Mouse (Mus musculus) hindbrain, embryonic 11.5 days (tissue): ENCODE results near the gene Mmp28. TPM values are rescaled to one million over a fixed set of nuclear protein-coding genes. Genes with fewer than 3 reads are reported as not detected.
A peak's percentile ranks its signal among the peaks of the same experiment; 100 is the strongest.

Experiments used
- ATAC-seq: fragments of 200-750 bp; cut with Nextera tagmentation; 2 replicates; pipeline ENCODE4 v1.8.0; 2017; ENCODE audit warnings: mild to moderate bottlenecking, moderate TSS enrichment, moderate library complexity; ENCODE audit not compliant: low FRiP score
- DNase-seq: peaks from one replicate; pipeline ENCODE4 v3.0.0-alpha.2; 2015; ENCODE audit warnings: low spot score
- H3K27ac ChIP-seq: fragments of 300-500 bp; sonication (generic); 2 replicates; pipeline ENCODE4 v1.5.1; 2014; ENCODE audit warnings: mild to moderate bottlenecking, low read depth, low read length
- H3K27me3 ChIP-seq: fragments of 300-500 bp; sonication (generic); 2 replicates; pipeline ENCODE4 v1.6.1; 2014; ENCODE audit warnings: mild to moderate bottlenecking, low read length, moderate library complexity, mixed read lengths; ENCODE audit not compliant: control insufficient read depth, insufficient read depth
- H3K36me3 ChIP-seq: fragments of 300-500 bp; sonication (generic); 2 replicates; pipeline ENCODE4 v1.6.1; 2014; ENCODE audit warnings: mild to moderate bottlenecking, low read length, moderate library complexity, mixed read lengths; ENCODE audit not compliant: control insufficient read depth, insufficient read depth
- H3K4me1 ChIP-seq: fragments of 300-500 bp; sonication (generic); replicated peaks from 2 replicates; pipeline ENCODE4 v1.6.1; 2014; ENCODE audit warnings: low read length, mixed read lengths; ENCODE audit not compliant: control insufficient read depth, insufficient read depth
- H3K4me2 ChIP-seq: fragments of 300-500 bp; sonication (generic); replicated peaks from 2 replicates; pipeline ENCODE4 v1.6.1; 2014; ENCODE audit warnings: mild to moderate bottlenecking, low read depth, low read length
- H3K4me3 ChIP-seq: fragments of 300-500 bp; sonication (generic); 2 replicates; pipeline ENCODE4 v1.5.1; 2014; ENCODE audit warnings: low read depth, low read length
- H3K9ac ChIP-seq: fragments of 300-500 bp; sonication (generic); 2 replicates; pipeline ENCODE4 v1.6.1; 2014; ENCODE audit warnings: low read depth, low read length
- H3K9me3 ChIP-seq: fragments of 300-500 bp; sonication (generic); 2 replicates; pipeline ENCODE4 v1.6.1; 2016; ENCODE audit warnings: low read length; ENCODE audit not compliant: control insufficient read depth
- WGBS: fragments of 180-500 bp; shearing (Covaris S2); extraction: QIAGEN DNeasy Blood & Tissue Kit; methylation state at CpG from one replicate; pipeline ENCODE4 v1.1.7; 2014; 5-methylcytosine and 5-hydroxymethylcytosine counted together
- polyA plus RNA-seq: library from polyadenylated mRNA; unstranded; fragments of >200 nt; fragmentation: Nextera tagmentation; extraction: Ambion mirVana; gene quantifications from 2 replicates; pipeline ENCODE4 v1.2.1, GENCODE M21; 2014

Mmp28 gene
- polyA plus RNA-seq, 1 experiment from 2014 or later: 3.1 TPM

DNA sequence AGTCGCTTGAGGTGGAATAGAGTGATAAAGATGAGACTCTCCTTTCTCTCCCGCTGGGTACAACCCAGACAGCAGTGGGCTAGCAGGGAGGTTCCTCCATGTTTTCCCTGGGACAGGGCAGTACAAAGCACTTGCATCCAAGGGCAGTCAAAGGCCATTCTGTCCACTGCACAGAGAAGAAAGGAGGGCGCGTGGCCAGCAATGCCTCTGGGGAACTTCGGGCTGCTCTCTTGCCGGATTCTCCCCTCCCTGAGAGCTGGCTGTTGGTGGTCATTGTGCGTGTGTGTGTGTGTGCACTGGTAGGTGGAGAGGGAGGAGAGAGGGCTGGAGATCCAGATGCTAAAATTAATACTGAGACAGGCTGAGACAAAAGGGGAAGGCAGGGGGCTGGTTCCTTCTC lies 21.6 kb downstream of the Mmp28 start:
- Histone ChIP-seq H3K9me3 (no peaks in the 10 kb centered on the region), H3K4me2 (no peak overlapping the region), H3K27me3 (peaks cover 45% of the 10 kb centered on the region), H3K27ac (no peak overlapping the region), H3K36me3 (no peaks in the 10 kb centered on the region), H3K4me3 (no peak overlapping the region), H3K4me1 (no peaks in the 10 kb centered on the region; the same call in 1 of the 2 replicates), H3K9ac (no peak overlapping the region)
- no peak for DNase-seq
- no peak for ATAC-seq
- 37% methylated on average over 7 of the region's 7 CpGs for WGBS

DNA sequence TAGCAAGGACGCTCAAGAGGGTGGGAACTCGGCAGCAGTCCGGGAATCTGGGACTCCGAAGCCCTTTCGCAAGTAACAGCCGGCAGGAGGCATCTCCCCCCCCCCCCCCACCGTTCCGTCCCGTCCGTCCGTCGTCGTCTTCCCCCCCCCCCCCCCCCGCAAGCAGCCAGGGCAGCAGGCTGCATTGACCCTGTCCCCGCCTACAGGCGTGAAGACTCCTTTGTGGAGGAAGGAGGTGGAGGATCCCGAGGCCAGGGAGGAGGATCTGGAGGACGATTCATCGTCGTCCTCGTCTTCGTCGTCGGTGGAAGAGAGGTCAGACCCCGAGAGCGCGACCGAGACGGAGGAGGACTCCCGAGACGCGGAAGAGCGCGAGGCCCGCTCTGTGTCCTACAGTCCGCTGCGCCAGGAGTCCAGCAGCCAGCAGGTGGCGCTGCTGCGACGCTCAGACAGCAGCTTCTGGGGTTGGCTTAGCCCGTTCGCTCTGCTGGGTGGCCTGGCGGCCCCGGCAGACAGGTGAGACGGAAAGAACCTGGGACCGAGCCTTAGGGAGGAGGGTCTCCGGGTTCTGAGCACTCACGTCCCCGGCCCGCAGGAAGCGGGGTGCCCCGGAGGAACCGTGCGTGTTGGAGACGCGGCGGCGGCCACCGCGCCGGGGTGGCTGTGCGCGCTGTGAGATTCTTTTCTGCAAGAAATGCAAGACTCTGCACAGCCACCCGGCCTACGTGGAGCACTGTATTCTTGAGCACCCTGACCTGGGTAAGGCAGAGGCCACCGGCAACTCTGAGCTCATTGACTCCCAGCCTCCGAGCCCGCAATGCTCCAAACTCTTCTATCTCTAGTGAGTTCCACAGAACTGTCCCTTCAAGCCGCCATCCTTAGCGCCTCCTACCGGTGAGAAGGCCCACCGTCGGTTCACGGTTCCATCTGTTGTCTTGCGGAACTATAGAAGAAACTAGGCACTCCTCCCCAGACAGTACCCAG lies 22.5 kb downstream of the Mmp28 start:
- under 1% methylated on average over 52 of the region's 75 CpGs for WGBS
- H3K27ac ChIP-seq: no peak overlapping the region
- H3K4me1 ChIP-seq: no peaks in the 10 kb centered on the region; the same call in 1 of the 2 replicates
- ATAC-seq (peak; percentile 95), DNase-seq (peak; percentile 98)
- no peaks in the 10 kb centered on the region for H3K36me3 ChIP-seq
- no peaks in the 10 kb centered on the region for H3K9me3 ChIP-seq
- peak overlapping the region; percentile 81 for H3K4me2 ChIP-seq
- peak overlapping the region; percentile 47 for H3K9ac ChIP-seq
- H3K27me3 ChIP-seq: peaks cover 42% of the 10 kb centered on the region
- H3K4me3 ChIP-seq: peak overlapping the region; percentile 47

DNA sequence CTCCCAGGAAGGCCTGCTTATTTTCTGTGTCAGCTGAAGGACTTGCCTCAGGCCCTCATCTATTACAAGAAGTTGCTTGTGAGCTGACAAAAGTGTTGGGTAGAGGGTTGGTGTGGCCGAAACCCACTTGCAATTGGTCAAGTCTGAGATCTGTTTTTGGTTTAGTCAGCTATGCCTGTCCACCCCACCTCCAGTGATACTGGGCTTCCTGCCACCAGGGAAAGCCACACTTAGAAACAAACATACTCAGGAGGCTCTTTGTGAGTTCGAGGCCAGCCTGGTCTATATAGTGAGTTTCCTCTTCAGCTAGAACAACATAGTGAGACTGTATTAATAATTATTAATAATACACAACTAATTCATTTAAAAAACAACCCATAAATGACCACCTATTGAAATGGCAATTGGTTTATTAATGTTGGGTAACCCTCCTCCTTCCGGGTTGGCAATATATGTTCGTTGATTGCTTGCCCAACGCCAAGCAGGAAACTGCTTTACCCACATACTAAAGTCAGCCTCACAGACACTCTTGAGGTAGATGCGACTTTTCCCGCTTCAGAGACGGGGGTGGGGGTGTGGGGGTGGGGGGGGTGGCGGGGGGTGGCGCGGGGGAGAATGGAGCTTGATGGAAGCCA lies 23.3 kb downstream of the Mmp28 start:
- no peak overlapping the region for H3K9ac ChIP-seq
- H3K27me3 ChIP-seq: peaks cover 35% of the 10 kb centered on the region
- no peak for ATAC-seq
- H3K4me3 ChIP-seq: peak overlapping the region; percentile 47; the same call in 1 of the 2 replicates
- H3K27ac ChIP-seq: no peak overlapping the region
- H3K9me3 ChIP-seq: no peaks in the 10 kb centered on the region
- H3K4me2 ChIP-seq: peak overlapping the region; percentile 81
- no peaks in the 10 kb centered on the region for H3K36me3 ChIP-seq
- WGBS: 41% methylated on average over 10 of the region's 11 CpGs
- H3K4me1 ChIP-seq: no peaks in the 10 kb centered on the region; the same call in 1 of the 2 replicates
- no peak for DNase-seq

DNA sequence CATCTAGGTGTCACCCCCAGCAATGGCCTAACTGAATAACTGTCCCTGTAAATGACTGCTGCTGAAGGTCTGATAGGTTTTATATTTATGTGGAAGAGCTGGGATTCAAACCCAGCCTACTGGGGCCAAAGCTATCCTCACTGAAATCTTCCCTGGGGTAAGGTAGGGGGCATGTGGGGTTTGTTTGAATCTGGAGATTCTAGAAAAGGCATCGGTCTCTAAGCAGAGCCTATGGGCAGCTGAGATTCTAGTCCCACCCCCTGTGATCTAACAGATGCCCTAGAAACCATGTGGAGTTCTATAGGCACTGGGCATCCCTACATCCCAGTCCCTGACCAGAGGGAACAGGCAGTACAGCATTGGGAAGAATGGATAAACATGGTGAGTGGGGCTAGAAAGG lies 25.5 kb downstream of the Mmp28 start, which contains the start of gene 1700020L24Rik:
Gene 1700020L24Rik, plus strand, starts transcription at position 301 of the 400 bp plus-strand sequence.
- Histone ChIP-seq H3K4me3 (no peak within 1 kb of the TSS), H3K36me3 (no peaks in the 10 kb centered on the region), H3K27me3 (peaks cover 14% of the 10 kb centered on the region), H3K4me2 (no peak within 1 kb of the TSS), H3K27ac (no peak within 1 kb of the TSS), H3K9ac (no peak within 1 kb of the TSS), H3K4me1 (no peaks in the 10 kb centered on the region), H3K9me3 (no peaks in the 10 kb centered on the region)
- ATAC-seq (no peak), DNase-seq (no peak)
- WGBS: 89% methylated on average over 1 of the region's 1 CpGs

DNA sequence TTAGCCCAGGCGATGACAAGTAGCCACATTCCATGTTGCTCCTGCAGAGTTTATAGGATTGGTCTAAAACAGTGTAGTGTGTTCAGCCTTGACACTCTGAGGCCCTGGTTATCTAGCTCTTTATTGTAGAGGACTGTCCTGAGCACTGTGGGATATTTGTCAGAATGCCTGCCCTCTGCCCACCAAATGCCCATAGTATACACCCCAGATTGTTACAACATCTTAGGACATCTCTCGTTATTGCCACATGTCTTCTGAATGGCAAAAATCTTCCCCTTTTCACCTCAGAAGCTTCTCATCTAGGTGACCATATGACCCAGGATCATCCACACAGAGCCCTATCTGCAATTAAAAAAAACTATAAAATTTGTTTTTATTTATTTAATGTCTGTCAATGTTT lies 30.3 kb downstream of the Mmp28 start:
- peaks cover 1% of the 10 kb centered on the region for H3K27me3 ChIP-seq
- no peaks in the 10 kb centered on the region for H3K9me3 ChIP-seq
- WGBS: 92% methylated on average over 2 of the region's 2 CpGs
- no peaks in the 10 kb centered on the region for H3K36me3 ChIP-seq
- H3K4me2 ChIP-seq: no peak overlapping the region
- H3K27ac ChIP-seq: no peak overlapping the region
- H3K4me1 ChIP-seq: no peaks in the 10 kb centered on the region; the same call in 1 of the 2 replicates
- H3K9ac ChIP-seq: no peak overlapping the region
- no peak for DNase-seq
- H3K4me3 ChIP-seq: no peak overlapping the region
- no peak for ATAC-seq

DNA sequence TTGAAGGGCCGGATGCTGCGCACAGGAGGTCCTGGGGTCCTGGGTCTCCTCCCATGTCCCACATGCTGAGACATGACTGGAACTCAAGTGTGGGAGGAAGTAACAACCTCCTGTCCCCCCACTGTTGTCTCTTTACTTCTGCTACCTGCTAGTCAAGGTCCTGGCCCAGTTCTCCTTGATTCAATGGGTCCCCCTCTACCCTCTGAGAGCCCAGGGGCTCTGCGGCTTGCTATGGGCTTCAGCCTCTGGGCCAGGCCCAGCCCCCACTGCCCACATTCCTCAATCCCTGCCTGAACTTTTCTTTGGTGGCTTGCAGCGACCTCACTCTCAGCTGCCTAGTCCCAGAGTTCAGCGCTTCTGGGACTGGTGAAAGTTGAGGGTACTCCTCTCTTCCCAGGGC lies 33.5 kb downstream of the Mmp28 start, which contains the start of gene Gas2l2:
Gene Gas2l2, minus strand, starts transcription at position 101 of the 400 bp plus-strand sequence.
- no peak within 1 kb of the TSS for H3K4me2 ChIP-seq
- no peak for ATAC-seq
- H3K9me3 ChIP-seq: no peaks in the 10 kb centered on the region
- H3K9ac ChIP-seq: no peak within 1 kb of the TSS
- H3K4me1 ChIP-seq: no peaks in the 10 kb centered on the region; the same call in 1 of the 2 replicates
- peaks cover 9% of the 10 kb centered on the region for H3K27me3 ChIP-seq
- WGBS: 58% methylated on average over 5 of the region's 5 CpGs
- no peak for DNase-seq
- no peak within 1 kb of the TSS for H3K4me3 ChIP-seq
- no peak within 1 kb of the TSS for H3K27ac ChIP-seq
- no peaks in the 10 kb centered on the region for H3K36me3 ChIP-seq

DNA sequence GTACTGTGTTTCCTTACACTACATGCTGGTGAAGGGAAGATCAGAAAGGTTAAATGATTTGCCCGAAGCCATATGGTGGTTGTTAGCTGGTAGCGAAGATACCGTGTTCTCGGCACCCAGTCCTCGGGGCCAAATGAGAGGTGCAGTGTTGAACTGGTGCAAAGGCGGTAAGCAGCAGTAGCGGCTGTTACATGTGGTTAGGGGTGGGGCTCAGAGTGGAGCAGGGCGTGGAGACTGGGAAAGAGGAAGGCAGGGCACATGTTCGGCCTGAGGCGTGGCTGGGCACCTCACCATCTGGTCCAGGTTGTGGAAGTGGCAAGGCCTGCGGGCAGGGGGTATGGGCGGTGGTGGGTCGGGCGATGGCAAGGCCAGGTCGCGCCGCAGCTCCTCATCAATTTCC lies 35.9 kb downstream of the Mmp28 start:
- H3K27me3 ChIP-seq: peaks cover 9% of the 10 kb centered on the region
- H3K4me1 ChIP-seq: no peaks in the 10 kb centered on the region; the same call in 1 of the 2 replicates
- no peak overlapping the region for H3K4me3 ChIP-seq
- H3K27ac ChIP-seq: no peak overlapping the region
- no peak overlapping the region; the same call in 1 of the 2 replicates for H3K4me2 ChIP-seq
- WGBS: 31% methylated on average over 17 of the region's 17 CpGs
- no peaks in the 10 kb centered on the region for H3K9me3 ChIP-seq
- no peak overlapping the region for H3K9ac ChIP-seq
- no peaks in the 10 kb centered on the region for H3K36me3 ChIP-seq
- DNase-seq (no peak), ATAC-seq (no peak)

DNA sequence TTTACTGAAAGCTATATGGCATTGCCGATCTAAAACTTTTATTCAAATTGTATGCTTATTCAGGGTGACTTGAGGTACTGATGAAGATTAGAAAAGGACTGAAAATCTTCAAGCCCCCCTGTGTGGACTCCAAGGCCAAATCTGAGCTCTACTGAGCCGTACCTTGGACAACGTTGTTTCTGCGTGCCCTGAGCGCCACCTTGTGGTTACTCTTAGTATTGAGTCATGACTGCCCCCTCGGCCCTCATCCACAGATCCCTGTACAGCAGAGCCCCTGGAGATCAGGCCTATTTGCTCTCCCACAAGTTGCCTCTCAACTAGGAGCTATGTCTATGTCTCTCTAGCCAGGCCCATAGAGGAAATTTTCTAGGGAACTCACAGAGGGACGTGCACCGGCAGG lies 38.2 kb downstream of the Mmp28 start:
- Histone ChIP-seq H3K36me3 (no peaks in the 10 kb centered on the region), H3K9ac (no peak overlapping the region), H3K27me3 (peaks cover 13% of the 10 kb centered on the region), H3K4me3 (no peak overlapping the region), H3K9me3 (no peaks in the 10 kb centered on the region), H3K4me1 (no peaks in the 10 kb centered on the region), H3K4me2 (no peak overlapping the region), H3K27ac (no peak overlapping the region)
- 9% methylated on average over 8 of the region's 8 CpGs for WGBS
- peak; percentile 90 for DNase-seq
- no peak for ATAC-seq
